Mouse (Mus musculus): ENCODE results near the gene Aldh1b1.
A peak's percentile ranks its signal among the peaks of the same experiment; 100 is the strongest.

GRCm38 (mm10) chr4:45819208-45819931, 20.5 kb downstream of the Aldh1b1 start:
- TF ChIP-seq CTCF (IDR thresholded peaks at IDR 0.05; ENCODE audit: borderline replicate concordance, extremely low read depth, insufficient read depth, insufficient read length): no peak
- TF ChIP-seq POLR2A (IDR thresholded peaks at IDR 0.05; ENCODE audit: borderline replicate concordance, extremely low read depth, insufficient read depth, insufficient read length, poor library complexity, severe bottlenecking): peak; percentile 21; the same call in 1 of the 2 replicates
